Mouse (Mus musculus) regulatory T cell (primary cell): ENCODE measurements around the gene Ccdc177.
"Not testable (repeated sequence)": the region's sequence is repeated elsewhere in the genome, so short reads cannot be mapped to it uniquely, and the experiment has no call there.

Source experiments
- in situ Hi-C: fragments of 300-600 bp; cut with MboI, MseI; formaldehyde crosslinking; loops from one replicate; pipeline ENCODE4 v1.15.1; 2025; ENCODE audit warnings: high pct_unique_total_duplicates

Ccdc177 gene

GRCm38 (mm10) chr12:80760396-80760801, at the start of gene Ccdc177:
Gene Ccdc177, minus strand, starts transcription at chr12:80760687.
- in situ Hi-C loops: no loop called here

DNA sequence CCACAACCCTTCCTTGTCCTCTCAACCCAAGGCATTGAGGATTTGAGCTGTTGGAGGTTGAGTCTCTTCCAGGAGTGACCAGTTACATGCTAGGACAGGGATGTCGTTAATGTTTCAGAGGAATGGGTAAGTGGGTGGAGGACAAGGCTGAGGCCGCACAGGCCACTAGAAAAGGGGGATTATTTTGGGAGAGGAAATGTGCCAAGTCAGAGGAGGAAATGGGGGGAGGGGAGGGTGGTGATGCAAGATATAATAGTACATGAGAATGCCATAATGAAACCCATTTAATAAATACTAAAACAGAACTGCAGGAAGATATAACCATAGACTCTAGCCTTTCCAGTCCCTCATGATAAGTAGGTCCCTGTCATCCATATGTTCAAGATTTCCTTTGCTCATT, 49.5 kb upstream of the Ccdc177 start:
- in situ Hi-C loops: no loop called here

DNA sequence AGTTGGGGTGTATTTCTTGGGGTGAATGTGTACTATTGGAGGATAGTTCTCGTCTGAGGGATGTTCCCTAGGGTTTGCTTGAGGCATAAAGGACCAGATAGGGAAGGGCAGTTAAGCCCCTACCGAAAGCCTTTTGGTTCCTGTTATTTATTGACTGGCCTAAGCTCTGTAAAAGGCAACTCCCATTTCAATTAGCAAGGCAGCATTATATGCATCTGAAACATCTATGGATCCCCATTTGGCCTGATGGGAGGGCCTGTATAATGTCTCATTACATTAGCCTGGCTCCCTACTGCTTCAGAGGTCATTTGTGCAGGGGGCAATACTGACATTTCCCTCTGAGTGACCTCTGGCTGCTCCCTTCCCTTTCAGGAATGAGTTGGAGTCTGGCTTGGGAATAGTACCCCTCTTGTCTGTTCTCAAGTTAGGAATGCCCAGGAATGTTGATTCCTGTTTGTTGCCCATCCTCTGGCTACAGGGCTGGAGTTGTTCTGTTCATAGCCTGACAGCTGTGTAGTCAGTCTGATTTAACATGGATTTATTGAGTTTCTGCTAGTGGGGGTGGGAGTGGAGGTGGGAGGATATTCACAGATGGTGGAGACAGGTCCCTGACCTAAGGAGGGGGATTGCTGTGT, 47.1 kb upstream of the Ccdc177 start:
- in situ Hi-C loops: no loop called here

DNA sequence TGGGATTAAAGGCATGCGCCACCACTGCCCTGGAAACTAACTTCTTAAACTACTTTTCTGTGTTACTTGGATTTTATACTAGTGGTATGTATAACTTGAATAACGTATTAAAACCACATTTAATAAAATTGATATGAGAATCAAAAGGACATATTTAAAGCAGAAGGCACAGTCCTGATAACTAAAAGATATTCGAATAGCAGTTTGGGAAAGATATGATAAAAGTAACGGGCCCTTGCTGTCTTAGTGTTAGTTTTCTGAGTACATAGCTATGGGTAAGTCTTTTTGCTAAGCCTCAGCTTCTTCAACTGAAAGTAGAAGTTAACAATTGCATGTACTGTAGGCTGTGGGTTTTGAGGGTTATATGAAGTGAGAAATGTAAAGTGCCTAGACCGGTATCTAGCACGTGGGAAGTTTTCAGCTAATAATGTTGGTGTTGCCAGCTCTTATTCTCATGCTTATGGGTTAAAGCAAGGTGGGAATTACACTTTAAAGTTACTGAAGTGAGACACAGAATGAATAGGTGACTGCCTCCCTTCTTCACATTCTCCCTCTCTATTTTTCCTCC, 44.5 kb upstream of the Ccdc177 start:
- in situ Hi-C loops: no loop called here

DNA sequence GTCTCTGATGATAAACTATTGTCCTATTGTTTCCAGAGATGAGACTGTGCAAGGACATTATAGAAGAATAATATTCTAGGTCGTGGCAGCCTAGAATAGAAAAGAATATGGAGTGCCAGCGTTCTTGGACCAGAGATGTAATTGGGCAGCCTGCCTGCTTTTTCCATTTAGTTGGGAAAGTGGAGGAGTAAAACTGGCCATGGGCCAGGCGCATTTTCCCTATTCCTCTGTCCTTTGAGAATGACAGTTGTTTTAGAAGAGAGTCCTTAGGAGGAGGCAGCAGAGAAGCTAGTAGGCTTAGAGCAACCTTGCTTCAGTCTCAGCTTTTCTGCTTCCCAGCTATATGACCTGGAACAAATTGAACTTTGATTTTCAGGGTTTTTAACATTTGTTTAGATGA, 43.4 kb upstream of the Ccdc177 start:
- in situ Hi-C loops: no loop called here

GRCm38 (mm10) chr12:80801443-80801842, 41.0 kb upstream of the Ccdc177 start:
- in situ Hi-C loops: no loop called here

DNA sequence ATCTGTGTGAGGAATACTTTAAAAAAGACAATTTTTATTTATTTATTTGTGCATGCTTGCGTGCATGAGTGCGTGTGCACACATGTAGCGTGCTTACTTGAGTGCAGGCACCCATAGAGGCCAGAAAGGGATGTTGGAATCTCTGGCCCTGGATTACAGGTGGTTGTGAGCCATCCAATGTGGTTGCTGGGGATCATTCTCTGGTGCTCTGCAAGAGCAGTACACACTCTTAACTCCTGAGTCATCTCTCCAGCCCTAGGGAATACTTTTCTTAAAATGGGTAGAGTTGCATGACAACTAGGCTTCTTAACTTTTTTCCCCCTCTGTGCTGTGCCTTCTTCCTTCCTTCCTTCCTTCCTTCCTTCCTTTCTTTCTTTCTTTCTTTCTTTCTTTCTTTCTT, 39.7 kb upstream of the Ccdc177 start:
- in situ Hi-C loops: no loop called here

DNA sequence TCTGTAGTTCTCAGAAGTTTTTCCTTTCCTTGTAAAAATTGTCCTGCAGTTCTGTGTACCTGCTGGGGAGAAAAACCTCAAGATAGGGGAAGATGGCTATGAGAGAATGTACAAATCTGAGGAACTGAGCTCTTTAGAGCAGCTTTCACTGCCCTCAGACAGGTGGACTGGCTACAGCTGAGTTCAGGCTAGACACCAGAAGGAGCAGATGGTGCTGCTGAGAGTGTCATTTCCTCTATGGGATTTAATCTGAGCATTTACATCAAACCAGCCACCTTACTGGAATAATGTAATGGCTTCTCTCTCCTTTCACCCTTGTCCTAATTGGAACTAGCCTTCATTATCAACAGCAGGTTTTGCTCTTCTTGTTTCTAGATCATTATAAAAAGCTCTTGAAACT, 37.8 kb upstream of the Ccdc177 start:
- in situ Hi-C loops: no loop called here

DNA sequence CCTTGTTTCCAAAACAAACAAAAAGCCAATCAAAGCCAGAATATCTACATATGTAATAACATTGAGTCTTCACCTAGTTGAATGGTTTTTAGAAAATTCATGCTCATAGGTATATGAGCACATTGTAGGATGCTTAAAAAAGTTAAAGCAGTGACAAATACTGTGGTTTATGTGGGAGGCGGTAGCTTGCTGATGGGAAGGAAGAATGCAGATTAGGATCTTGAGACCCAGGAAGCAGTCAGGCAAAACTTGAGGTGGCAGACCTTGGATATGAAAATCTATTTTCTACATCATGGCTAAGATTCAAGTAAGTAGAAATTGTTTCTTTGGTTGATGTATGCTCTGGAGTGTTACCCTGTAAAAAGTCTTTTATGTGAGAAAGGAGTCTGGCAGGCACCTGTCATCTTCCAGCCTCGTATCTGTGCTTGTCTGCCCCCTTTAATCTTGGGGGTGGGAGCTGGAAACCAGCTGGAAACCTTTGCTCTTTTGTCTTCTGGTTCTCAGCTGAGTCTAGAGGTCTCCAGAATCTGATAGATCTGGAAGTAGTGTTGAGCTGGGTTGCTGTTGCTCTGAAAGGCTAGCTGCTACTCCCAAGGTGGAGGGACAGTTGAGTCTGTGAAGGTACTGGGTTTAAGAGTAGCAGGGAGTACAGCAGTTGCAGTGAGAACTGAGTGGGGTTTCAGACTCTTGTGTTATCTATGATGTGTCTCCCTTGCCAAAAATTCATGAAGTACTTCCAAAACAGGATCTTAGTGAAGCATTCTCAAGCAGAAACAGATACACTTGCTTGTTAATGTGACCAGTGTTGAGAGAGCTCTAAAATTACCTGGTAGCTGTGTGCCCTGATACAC, 34.7 kb upstream of the Ccdc177 start:
- in situ Hi-C loops: no loop called here

GRCm38 (mm10) chr12:80794522-80794921, 34.0 kb upstream of the Ccdc177 start:
- in situ Hi-C loops: no loop called here

DNA sequence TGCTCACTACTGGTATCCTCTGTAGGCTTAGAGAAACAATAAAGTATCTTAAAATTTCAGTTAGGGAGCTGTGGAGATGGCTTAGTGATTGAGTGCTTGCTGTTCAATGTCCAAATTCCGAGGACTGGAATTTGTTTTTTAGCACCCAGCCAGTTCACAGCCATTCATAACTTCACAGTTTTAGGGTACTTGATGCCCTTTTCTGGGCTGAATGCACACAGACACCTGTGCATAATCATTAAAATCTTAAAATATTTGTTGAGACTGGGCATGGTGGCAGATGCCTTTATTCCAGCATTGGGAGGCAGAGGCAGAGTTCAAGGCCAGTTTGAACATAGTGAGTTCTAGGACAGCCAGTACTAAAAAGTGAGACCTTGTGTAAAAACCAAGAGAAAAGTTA, 33.0 kb upstream of the Ccdc177 start:
- in situ Hi-C loops: no loop called here

- in situ Hi-C loops: no loop called here
Observed at GRCm38 (mm10) chr12:80792867-80793266, 32.4 kb upstream of the Ccdc177 start.

- in situ Hi-C loops: no loop called here
Observed at GRCm38 (mm10) chr12:80791571-80792444, 31.3 kb upstream of the Ccdc177 start.

GRCm38 (mm10) chr12:80790700-80791570, 30.4 kb upstream of the Ccdc177 start:
- in situ Hi-C loops: no loop called here

DNA sequence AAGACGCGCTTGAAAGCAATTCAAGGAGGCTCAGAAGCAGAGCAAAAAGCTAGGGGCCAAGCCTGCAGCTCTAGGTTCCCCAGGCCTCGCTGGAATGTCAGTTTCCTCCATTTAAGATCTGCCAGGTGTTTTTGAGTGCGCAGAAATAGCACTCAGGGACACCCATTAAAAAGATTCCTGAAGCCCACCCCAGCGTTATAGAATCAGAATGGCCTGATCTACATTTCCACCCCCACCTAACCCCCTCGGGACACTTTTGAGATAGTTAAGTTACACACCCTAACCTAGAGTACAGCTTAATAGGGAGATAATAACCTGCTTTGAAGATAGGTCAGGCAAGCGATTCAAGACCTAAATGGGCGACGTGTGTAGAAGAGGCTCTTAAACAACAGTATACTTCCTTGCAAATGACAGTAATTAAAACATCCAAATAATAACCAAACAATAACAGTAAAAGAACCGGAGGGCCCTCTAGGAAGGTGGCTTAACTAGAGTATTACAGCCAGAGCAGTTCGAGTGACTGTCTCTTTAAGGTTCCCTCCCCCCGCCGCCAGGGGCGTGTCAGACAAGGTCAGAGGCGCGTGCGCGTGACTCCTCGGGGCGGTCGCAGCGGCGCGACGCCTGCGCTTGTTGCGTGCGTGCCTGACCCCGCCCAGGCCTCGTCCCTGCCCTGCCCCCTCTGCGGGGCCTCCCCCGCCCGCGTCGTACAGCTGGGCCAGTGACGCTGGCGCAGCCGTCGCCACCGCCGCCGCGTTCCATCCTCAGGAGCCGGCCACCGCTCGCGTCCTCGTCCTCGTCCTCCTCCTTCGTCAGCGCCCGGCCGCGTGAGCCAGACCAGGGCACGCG, 29.6 kb upstream of the Ccdc177 start, which contains the start of gene Susd6:
TSS of gene Susd6 (plus strand) at position 662 of the 846 bp plus-strand sequence.
- in situ Hi-C loops: no loop called here

- in situ Hi-C loops: not testable (repeated sequence)
Observed at GRCm38 (mm10) chr12:80789276-80789675, 28.8 kb upstream of the Ccdc177 start.

- in situ Hi-C loops: no loop called here
Observed at GRCm38 (mm10) chr12:80788188-80788587, 27.7 kb upstream of the Ccdc177 start.

DNA sequence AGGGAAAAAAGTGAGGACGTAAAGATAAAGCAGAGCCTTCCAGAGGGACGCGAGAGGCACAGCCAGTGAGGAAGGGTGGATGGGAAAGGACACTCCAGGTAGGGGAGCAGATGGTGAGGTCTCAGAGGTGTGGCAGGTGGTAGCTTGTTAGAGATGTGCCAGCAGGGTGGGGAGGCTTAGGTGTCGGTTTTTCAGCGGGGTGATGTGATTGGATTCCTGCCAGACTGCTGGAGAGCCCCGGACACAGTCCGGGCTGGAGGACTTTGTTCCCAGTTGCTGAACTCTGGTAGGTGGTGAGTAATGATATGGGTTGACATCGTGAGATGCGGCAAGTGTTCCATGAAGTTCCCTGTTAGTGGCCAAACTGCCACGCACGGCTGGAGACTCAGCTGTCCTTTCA, 27.1 kb upstream of the Ccdc177 start:
- in situ Hi-C loops: no loop called here

- in situ Hi-C loops: no loop called here
Observed at GRCm38 (mm10) chr12:80786591-80786990, 26.1 kb upstream of the Ccdc177 start.

- in situ Hi-C loops: no loop called here
Observed at GRCm38 (mm10) chr12:80785597-80785996, 25.1 kb upstream of the Ccdc177 start.
